Mouse (Mus musculus): ENCODE data around the gene Olfr845. TPM values are rescaled to one million over a fixed set of nuclear protein-coding genes. Genes with fewer than 3 reads are reported as not detected.

Gene Olfr845
- total RNA-seq (2021) = not detected in 2 replicates
- long read RNA-seq = 0 reads

GRCm38 (mm10) chr9:19336157-19336556 is at the start of gene Olfr845:
Gene Olfr845 (plus strand): TSS chr9:19336457.
- DNase-seq = no peak

DNA sequence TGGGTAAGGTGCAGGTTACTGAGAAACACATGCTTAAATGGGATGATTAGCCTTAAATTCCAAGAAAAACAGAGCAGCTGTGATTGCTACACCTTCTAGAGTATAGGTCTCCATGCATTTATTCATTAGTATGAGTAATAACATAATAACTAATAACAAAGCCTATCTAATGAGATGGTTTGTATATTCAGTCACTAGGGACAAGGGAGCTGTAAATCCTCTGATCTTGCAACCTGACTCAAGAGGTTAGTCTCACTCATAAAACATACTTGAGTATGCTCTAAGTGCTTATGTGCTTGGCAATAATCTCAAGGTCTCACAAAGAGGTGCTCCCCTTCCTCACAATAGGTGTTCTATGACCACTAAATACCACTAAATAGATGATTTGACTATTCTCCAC is 20.2 kb upstream of the Olfr845 start, which contains the start of gene Olfr844:
TSS of gene Olfr844 (plus strand) at position 301 of the 400 bp plus-strand sequence.
- DNase-seq = no peak

DNA sequence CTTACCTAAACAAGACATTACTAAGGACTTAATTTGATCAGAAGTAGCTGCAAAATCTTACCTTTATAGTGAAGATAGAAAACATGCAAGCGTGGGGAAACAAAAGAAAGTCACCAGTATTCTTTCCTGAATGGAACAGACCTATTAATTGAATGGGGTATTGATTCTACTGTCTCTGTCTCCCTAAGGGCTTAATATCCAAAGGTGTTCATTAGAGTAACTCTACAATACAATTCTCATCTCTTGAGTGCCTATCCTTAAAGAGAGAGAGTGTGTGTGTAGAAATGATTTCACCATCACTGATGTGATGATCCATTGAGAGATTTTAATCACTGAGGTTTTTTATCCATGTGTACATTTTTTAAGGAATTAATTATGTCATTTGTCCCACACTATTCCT is 27.6 kb downstream of the Olfr845 start, which contains the start of gene Olfr846:
TSS of gene Olfr846 (minus strand) at position 101 of the 400 bp plus-strand sequence.
- no peak for DNase-seq

DNA sequence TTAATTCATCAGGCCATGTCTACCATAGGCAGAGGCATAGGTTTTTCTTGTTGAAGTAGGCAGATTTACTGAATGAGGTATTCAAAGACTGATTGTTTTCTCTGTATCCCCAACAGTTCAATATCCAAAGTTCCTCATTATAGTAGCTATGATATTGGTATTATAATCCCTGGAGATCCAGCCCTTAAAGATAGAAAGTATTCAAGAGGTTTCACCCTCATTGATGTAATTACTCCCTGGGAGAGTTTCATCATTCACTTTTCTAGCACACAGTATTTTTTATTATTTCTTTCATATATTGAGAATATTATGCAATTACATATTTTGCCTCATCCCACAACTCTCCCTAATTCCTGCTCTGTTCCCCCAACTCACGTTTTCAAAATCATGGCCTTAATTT is 42.3 kb downstream of the Olfr845 start, which contains the start of gene Olfr847:
TSS of gene Olfr847 (minus strand) at position 101 of the 400 bp plus-strand sequence.
- no peak for DNase-seq

Other genes with a start within 250 kb of the Olfr845 start
- gene Olfr836, start 216.1 kb upstream of the Olfr845 start, total RNA-seq (2021) = not detected in 2 replicates
- not detected in 2 replicates for gene Olfr837, start 200.1 kb upstream of the Olfr845 start, total RNA-seq (2021)
- gene Olfr839-ps1, start 159.1 kb upstream of the Olfr845 start, total RNA-seq (2021) = 0.03 TPM in 1 of 2 replicates, not detected in the other
- gene Olfr843, start 84.5 kb upstream of the Olfr845 start, total RNA-seq (2021) = not detected in 2 replicates
- not detected in 2 replicates for gene Olfr844, start 20.1 kb upstream of the Olfr845 start, total RNA-seq (2021)
- not detected in 2 replicates for gene Olfr846, start 27.5 kb downstream of the Olfr845 start, total RNA-seq (2021)
- gene Olfr847, start 42.2 kb downstream of the Olfr845 start, total RNA-seq (2021) = not detected in 2 replicates
- not detected in 2 replicates for gene Olfr849, start 103.8 kb downstream of the Olfr845 start, total RNA-seq (2021)
- not detected in 2 replicates for gene Olfr850, start 141.8 kb downstream of the Olfr845 start, total RNA-seq (2021)
- not detected in 2 replicates for gene Olfr851, start 156.8 kb downstream of the Olfr845 start, total RNA-seq (2021)
- not detected in 2 replicates for gene Olfr853, start 204.6 kb downstream of the Olfr845 start, total RNA-seq (2021)
- gene Olfr854, start 230.9 kb downstream of the Olfr845 start, total RNA-seq (2021) = not detected in 2 replicates
- not detected in 2 replicates for gene Olfr855, start 246.2 kb downstream of the Olfr845 start, total RNA-seq (2021)

Data from adrenal gland, postnatal 25 days (tissue).